Mouse (Mus musculus): ENCODE data around the gene Txnrd1.

GRCm38 (mm10) chr10:82909382-82909781 lies 75.6 kb downstream of the Txnrd1 start:
- TF ChIP-seq GATA1 (IDR thresholded peaks at IDR 0.05; ENCODE audit: borderline replicate concordance, low read length) (no peak), FLI1 (IDR thresholded peaks at IDR 0.05; ENCODE audit: low read length) (no peak)

Measured in megakaryocyte, embryonic 14.5 days (primary cell).